Mouse (Mus musculus): ENCODE data around the gene Uqcrq.

DNA sequence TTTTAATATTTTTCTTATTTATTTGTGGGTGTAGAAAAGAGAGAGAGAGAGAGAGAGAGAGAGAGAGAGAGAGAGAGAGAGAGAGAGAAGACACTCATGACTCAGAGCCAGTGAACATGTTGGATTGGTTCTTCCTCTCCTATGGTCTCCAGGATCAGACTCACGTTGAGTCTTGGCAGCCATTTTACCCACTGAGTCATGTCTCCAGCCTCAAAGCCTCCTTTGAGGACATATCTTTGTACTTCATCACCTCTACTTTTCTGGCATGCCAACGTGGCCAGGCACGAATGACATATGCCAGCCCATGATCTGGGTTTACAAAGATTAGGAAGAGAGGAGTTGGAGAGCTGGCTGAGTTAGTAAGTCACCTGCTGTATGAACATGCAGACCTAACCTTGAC lies 29.6 kb upstream of the Uqcrq start:
- no peak for TF ChIP-seq CTCF (IDR thresholded peaks at IDR 0.05; ENCODE audit: control insufficient read depth, insufficient read depth, low read length)
- TF ChIP-seq POLR2A (IDR thresholded peaks at IDR 0.05; ENCODE audit: borderline replicate concordance, control insufficient read depth, low read depth, low read length), result no peak
